ENCODE assay signal across 8 mouse cellular contexts in the genomic region with DNA sequence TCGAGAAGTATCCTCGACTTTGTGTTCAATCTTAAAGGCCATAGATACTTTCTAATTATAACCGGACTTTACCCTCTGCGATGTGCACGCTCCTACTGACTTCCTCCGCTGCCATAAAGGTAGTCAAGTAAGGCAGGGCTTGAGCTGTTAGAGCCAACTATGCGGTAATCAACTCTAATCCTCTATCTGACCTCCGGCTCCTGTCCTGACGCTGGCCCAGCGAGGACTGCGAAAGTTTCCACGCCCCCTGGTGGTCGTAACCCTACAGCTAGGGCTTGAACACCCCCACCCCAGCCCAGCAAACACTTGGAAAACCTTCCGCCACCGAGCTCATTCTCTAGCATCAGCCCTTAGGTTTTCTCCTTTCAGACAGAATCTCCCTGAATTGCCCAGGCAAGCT. TPM values are rescaled to one million over a fixed set of nuclear protein-coding genes. Genes with fewer than 3 reads are reported as not detected.
DNase-seq lines count a peak whose midpoint lies in the region; ATAC-seq and TF ChIP-seq lines count a peak whose summit lies in the region.

No protein-coding gene starts in this region.

- peak; percentile 35 for TF ChIP-seq CTCF in C2C12 (IDR thresholded peaks at IDR 0.05; ENCODE audit: control insufficient read depth, insufficient read depth, insufficient read length)
- peak; percentile 65 for TF ChIP-seq CTCF in olfactory bulb, adult 2 months (IDR thresholded peaks at IDR 0.05; ENCODE audit: insufficient read depth, low read depth, low read length)
- peak; percentile 75; the same call in 1 of the 2 replicates for TF ChIP-seq CTCF in thymus, adult 2 months (IDR thresholded peaks at IDR 0.05; ENCODE audit: borderline replicate concordance, control insufficient read depth, extremely low read depth, insufficient read depth, low read length, poor library complexity)

- 1% methylated on average over 15 of the region's 15 CpGs for WGBS in forebrain, embryonic 12.5 days
- WGBS in lung, embryonic 16.5 days = under 1% methylated on average over 15 of the region's 15 CpGs
- under 1% methylated on average over 15 of the region's 15 CpGs for WGBS in olfactory bulb, adult 2 months
- WGBS in thymus, adult 2 months = 3% methylated on average over 15 of the region's 15 CpGs

- H3ac ChIP-seq in C2C12 (ENCODE audit: control insufficient read depth, insufficient read length, low read depth) = no peak overlapping the region

- no peaks in the 10 kb centered on the region for H3K27me3 ChIP-seq in C2C12 (ENCODE audit: control insufficient read depth, insufficient read depth, insufficient read length)
- H3K27me3 ChIP-seq in forebrain, embryonic 12.5 days = peaks cover 47% of the 10 kb centered on the region
- no peaks in the 10 kb centered on the region for H3K27me3 ChIP-seq in lung, embryonic 16.5 days (ENCODE audit: control insufficient read depth, insufficient read depth, low read depth, low read length)
- peaks cover 24% of the 10 kb centered on the region for H3K27me3 ChIP-seq in thymus, adult 2 months (ENCODE audit: control insufficient read depth, insufficient read depth, low read length)

- peak overlapping the region; percentile 97 for H3K4me2 ChIP-seq in forebrain, embryonic 12.5 days
- peak overlapping the region; percentile 81 for H3K4me2 ChIP-seq in lung, embryonic 16.5 days (ENCODE audit: low read depth, low read length)

- H3K9me3 ChIP-seq in forebrain, embryonic 12.5 days = no peaks in the 10 kb centered on the region
- H3K9me3 ChIP-seq in lung, embryonic 16.5 days (ENCODE audit: control insufficient read depth, low read length) = no peaks in the 10 kb centered on the region

- H3K36me3 ChIP-seq in C2C12 (ENCODE audit: control insufficient read depth, insufficient read depth) = no peaks in the 10 kb centered on the region
- no peaks in the 10 kb centered on the region for H3K36me3 ChIP-seq in forebrain, embryonic 12.5 days (replicated peaks)
- H3K36me3 ChIP-seq in lung, embryonic 16.5 days (ENCODE audit: control insufficient read depth, insufficient read depth, low read length) = no peaks in the 10 kb centered on the region
- no peaks in the 10 kb centered on the region for H3K36me3 ChIP-seq in thymus, adult 2 months (ENCODE audit: control insufficient read depth, insufficient read depth, low read length)

- intact Hi-C loops in heart, postnatal 25 days (cut with DNase I) = loop anchor here (1.0 to 5.0 kb wide), 4 partner anchors 15 to 193 kb away; a partner anchor contains a TSS

- H3K79me2 ChIP-seq in C2C12 (ENCODE audit: control insufficient read depth, insufficient read depth) = no peaks in the 10 kb centered on the region

- H3K4me1 ChIP-seq in forebrain, embryonic 12.5 days = peaks cover 19% of the 10 kb centered on the region
- H3K4me1 ChIP-seq in lung, embryonic 16.5 days (replicated peaks; ENCODE audit: control insufficient read depth, insufficient read depth, low read length) = peaks cover 4% of the 10 kb centered on the region; the same call in 1 of the 2 replicates
- peaks cover 3% of the 10 kb centered on the region for H3K4me1 ChIP-seq in olfactory bulb, adult 2 months (ENCODE audit: control insufficient read depth, insufficient read depth, low read length)
- H3K4me1 ChIP-seq in thymus, adult 2 months (replicated peaks; ENCODE audit: control insufficient read depth, insufficient read depth, low read length) = peaks cover 4% of the 10 kb centered on the region; the same call in 1 of the 2 replicates

- H3K27ac ChIP-seq in forebrain, embryonic 12.5 days = no peak overlapping the region
- H3K27ac ChIP-seq in lung, embryonic 16.5 days (ENCODE audit: low read length) = no peak overlapping the region
- H3K27ac ChIP-seq in olfactory bulb, adult 2 months (ENCODE audit: insufficient read depth, low read depth, low read length) = no peak overlapping the region
- H3K27ac ChIP-seq in thymus, adult 2 months (ENCODE audit: control insufficient read depth, insufficient read depth, low read length) = no peak overlapping the region

- H3K4me3 ChIP-seq in C2C12 (ENCODE audit: insufficient read depth, poor library complexity, severe bottlenecking) = peak overlapping the region; percentile 45
- H3K4me3 ChIP-seq in forebrain, embryonic 12.5 days (replicated peaks) = peak overlapping the region; percentile 69
- peak overlapping the region; percentile 83 for H3K4me3 ChIP-seq in lung, embryonic 16.5 days (ENCODE audit: low read length)
- H3K4me3 ChIP-seq in olfactory bulb, adult 2 months (ENCODE audit: insufficient read depth, low read depth, low read length) = peak overlapping the region; percentile 21
- no peak overlapping the region for H3K4me3 ChIP-seq in thymus, adult 2 months (ENCODE audit: control insufficient read depth, insufficient read depth, low read length)

- TF ChIP-seq POLR2A in olfactory bulb, adult 2 months (IDR thresholded peaks at IDR 0.05; ENCODE audit: insufficient read depth, low read depth, low read length) = no peak
- no peak for TF ChIP-seq POLR2A in thymus, adult 2 months (IDR thresholded peaks at IDR 0.05; ENCODE audit: control insufficient read depth, extremely low read depth, insufficient read depth, low read length, poor library complexity)

- peak; percentile 81 for DNase-seq in brain, adult 2 months (ENCODE audit: low read depth, low spot score)
- DNase-seq in heart, postnatal 25 days (ENCODE audit: low spot score) = peak; percentile 72
- peak; percentile 28 to 65 for DNase-seq in layer of hippocampus, adult 18-20 months (ENCODE audit: low spot score in 2 of 2)
- peak; percentile 73 for DNase-seq in thymus, adult 2 months

- ATAC-seq in forebrain, embryonic 12.5 days (ENCODE audit: low FRiP score) = peak; percentile 84
- ATAC-seq in lung, embryonic 16.5 days (ENCODE audit: low read depth) = peak; percentile 79

- no peaks in the 10 kb centered on the region for H3K79me3 ChIP-seq in C2C12 (ENCODE audit: low read depth)

- no peak overlapping the region for H3K9ac ChIP-seq in forebrain, embryonic 12.5 days
- peak overlapping the region; percentile 83 for H3K9ac ChIP-seq in lung, embryonic 16.5 days (ENCODE audit: low read length)

TF ChIP-seq in C2C12, 6 proteins besides CTCF, POLR2A, EP300 and RAD21:
- TF ChIP-seq FOSL1 (IDR thresholded peaks at IDR 0.05; ENCODE audit: insufficient read depth, low read length, poor library complexity, severe bottlenecking) (no peak), MYOG (IDR thresholded peaks at IDR 0.05; ENCODE audit: control insufficient read depth, extremely low read depth, insufficient read length) (no peak), MAX (IDR thresholded peaks at IDR 0.05) (no peak), CEBPB (IDR thresholded peaks at IDR 0.05; ENCODE audit: low read depth) (no peak), MYOD1 (IDR thresholded peaks at IDR 0.05; ENCODE audit: control insufficient read depth, insufficient read length, low read depth) (no peak), USF1 (IDR thresholded peaks at IDR 0.05; ENCODE audit: low read depth) (no peak)
TF ChIP-seq in C2C12: peak in this region for 0.

RNA-seq across cellular contexts. Expression of a gene that starts 0.6 kb away (rescaled TPM):
- 5.4 TPM for polyA plus RNA-seq in C2C12 (2012; fragmentation: generic; extraction: Trizol)
- polyA plus RNA-seq in forebrain, embryonic 12.5 days (2016; fragmentation: Nextera tagmentation; extraction: Ambion mirVana) = 7.5 and 8.1 TPM in 2 replicates
- 1 to 10 TPM; 3.1 to 4.1 TPM for total RNA-seq in heart, postnatal 25 days (2021)
- total RNA-seq in layer of hippocampus, adult 18-20 months (2021) = 10 to 100 TPM; 28.2 to 30.0 TPM
- polyA plus RNA-seq in lung, embryonic 16.5 days (2015; fragmentation: Nextera tagmentation; extraction: Ambion mirVana) = 17.6 and 19.3 TPM in 2 replicates
- not detected in 2 replicates for polyA plus RNA-seq in olfactory bulb, adult 2 months (2012; ENCODE audit: insufficient read depth, insufficient read length, low replicate concordance, missing spikeins)
- 2.2 and 2.4 TPM in 2 replicates for polyA plus RNA-seq in thymus, adult 2 months (2012; rRNA removed)

RNA-seq across cellular contexts. Expression of a gene that starts 19.2 kb away (rescaled TPM):
- not detected for polyA plus RNA-seq in C2C12 (2012; fragmentation: generic; extraction: Trizol)
- polyA plus RNA-seq in forebrain, embryonic 12.5 days (2016; fragmentation: Nextera tagmentation; extraction: Ambion mirVana) = not detected in 2 replicates
- not detected for total RNA-seq in heart, postnatal 25 days (2021)
- total RNA-seq in layer of hippocampus, adult 18-20 months (2021) = not detected
- polyA plus RNA-seq in lung, embryonic 16.5 days (2015; fragmentation: Nextera tagmentation; extraction: Ambion mirVana) = not detected in 2 replicates
- not detected in 2 replicates for polyA plus RNA-seq in olfactory bulb, adult 2 months (2012; ENCODE audit: insufficient read depth, insufficient read length, low replicate concordance, missing spikeins)
- polyA plus RNA-seq in thymus, adult 2 months (2012; rRNA removed) = not detected in 2 replicates

RNA-seq across cellular contexts. Expression of a gene that starts 41.1 kb away (rescaled TPM):
- polyA plus RNA-seq in C2C12 (2012; fragmentation: generic; extraction: Trizol) = not detected
- polyA plus RNA-seq in forebrain, embryonic 12.5 days (2016; fragmentation: Nextera tagmentation; extraction: Ambion mirVana) = not detected in 2 replicates
- not detected for total RNA-seq in heart, postnatal 25 days (2021)
- not detected for total RNA-seq in layer of hippocampus, adult 18-20 months (2021)
- not detected in 2 replicates for polyA plus RNA-seq in lung, embryonic 16.5 days (2015; fragmentation: Nextera tagmentation; extraction: Ambion mirVana)
- not detected in 2 replicates for polyA plus RNA-seq in olfactory bulb, adult 2 months (2012; ENCODE audit: insufficient read depth, insufficient read length, low replicate concordance, missing spikeins)
- polyA plus RNA-seq in thymus, adult 2 months (2012; rRNA removed) = not detected in 2 replicates

RNA-seq across cellular contexts. Expression of a gene that starts 49.6 kb away (rescaled TPM):
- polyA plus RNA-seq in C2C12 (2012; fragmentation: generic; extraction: Trizol) = 60.5 TPM
- polyA plus RNA-seq in forebrain, embryonic 12.5 days (2016; fragmentation: Nextera tagmentation; extraction: Ambion mirVana) = 43.6 and 49.0 TPM in 2 replicates
- total RNA-seq in heart, postnatal 25 days (2021) = 100 to 1,000 TPM; 103 to 108 TPM
- total RNA-seq in layer of hippocampus, adult 18-20 months (2021) = 10 to 100 TPM; 35.3 to 36.1 TPM
- 36.2 and 40.4 TPM in 2 replicates for polyA plus RNA-seq in lung, embryonic 16.5 days (2015; fragmentation: Nextera tagmentation; extraction: Ambion mirVana)
- not detected in 2 replicates for polyA plus RNA-seq in olfactory bulb, adult 2 months (2012; ENCODE audit: insufficient read depth, insufficient read length, low replicate concordance, missing spikeins)
- 8.9 and 10.6 TPM in 2 replicates for polyA plus RNA-seq in thymus, adult 2 months (2012; rRNA removed)

RNA-seq across cellular contexts. Expression of a gene that starts 55.1 kb away (rescaled TPM):
- polyA plus RNA-seq in C2C12 (2012; fragmentation: generic; extraction: Trizol) = not detected
- polyA plus RNA-seq in forebrain, embryonic 12.5 days (2016; fragmentation: Nextera tagmentation; extraction: Ambion mirVana) = not detected in 2 replicates
- total RNA-seq in heart, postnatal 25 days (2021) = not detected
- not detected for total RNA-seq in layer of hippocampus, adult 18-20 months (2021)
- not detected in 2 replicates for polyA plus RNA-seq in lung, embryonic 16.5 days (2015; fragmentation: Nextera tagmentation; extraction: Ambion mirVana)
- not detected in 2 replicates for polyA plus RNA-seq in olfactory bulb, adult 2 months (2012; ENCODE audit: insufficient read depth, insufficient read length, low replicate concordance, missing spikeins)
- polyA plus RNA-seq in thymus, adult 2 months (2012; rRNA removed) = 0.11 TPM in 1 of 2 replicates, not detected in the other
